Mouse (Mus musculus) right cerebral cortex, adult 2 months (tissue): ENCODE results near the gene Dnah7b.
"Not testable (repeated sequence)": the region's sequence is repeated elsewhere in the genome, so short reads cannot be mapped to it uniquely, and the experiment has no call there.

ENCODE experiments used
- DNase-seq, 2 experiments: peaks; one replicate each; pipeline ENCODE4 v3.0.0; 2021 to 2022; ENCODE audit warnings: low spot score in 2 of 2

The Dnah7b gene

GRCm38 (mm10) chr1:46066015-46066414 lies at the start of gene Dnah7b:
Gene Dnah7b (plus strand): TSS chr1:46066315.
- no peak for DNase-seq

GRCm38 (mm10) chr1:46018382-46018977 lies 47.6 kb upstream of the Dnah7b start:
- peak; percentile 51 to 52 for DNase-seq

- DNase-seq = peak; percentile 51 to 81
These were observed 43.9 kb upstream of the Dnah7b start for GRCm38 (mm10) chr1:46022262-46022661.

- no peak for DNase-seq
These were observed 34.0 kb upstream of the Dnah7b start for GRCm38 (mm10) chr1:46031993-46032555.

- no peak for DNase-seq
These were observed 17.9 kb upstream of the Dnah7b start for GRCm38 (mm10) chr1:46048188-46048587.

- DNase-seq = peak; percentile 17 to 42
These were observed 553 bp downstream of the Dnah7b start for GRCm38 (mm10) chr1:46066484-46067251.

- not testable (repeated sequence) for DNase-seq
These were observed 2.7 kb downstream of the Dnah7b start for GRCm38 (mm10) chr1:46068787-46069186.

GRCm38 (mm10) chr1:46077891-46078290 lies 11.8 kb downstream of the Dnah7b start:
- DNase-seq = no peak

GRCm38 (mm10) chr1:46100484-46100883 lies 34.4 kb downstream of the Dnah7b start:
- DNase-seq = no peak

- DNase-seq = not testable (repeated sequence)
These were observed 46.5 kb downstream of the Dnah7b start for GRCm38 (mm10) chr1:46112606-46113005.

GRCm38 (mm10) chr1:46117179-46117578 lies 51.1 kb downstream of the Dnah7b start:
- not testable (repeated sequence) for DNase-seq

- DNase-seq = no peak
These were observed 61.9 kb downstream of the Dnah7b start for GRCm38 (mm10) chr1:46128058-46128457.

- not testable (repeated sequence) for DNase-seq
These were observed 130.7 kb downstream of the Dnah7b start for GRCm38 (mm10) chr1:46196835-46197234.

- peak; percentile 8 to 10 for DNase-seq
These were observed 135.1 kb downstream of the Dnah7b start for GRCm38 (mm10) chr1:46201169-46201568.

GRCm38 (mm10) chr1:46210014-46210588 lies 144.0 kb downstream of the Dnah7b start:
- not testable (repeated sequence) for DNase-seq

GRCm38 (mm10) chr1:46222704-46223103 lies 156.6 kb downstream of the Dnah7b start:
- DNase-seq = not testable (repeated sequence)

GRCm38 (mm10) chr1:46226136-46226535 lies 160.0 kb downstream of the Dnah7b start:
- DNase-seq = not testable (repeated sequence)

- DNase-seq = not testable (repeated sequence)
These were observed 202.7 kb downstream of the Dnah7b start for GRCm38 (mm10) chr1:46268841-46269240.

GRCm38 (mm10) chr1:46271927-46272326 lies 205.8 kb downstream of the Dnah7b start:
- no peak for DNase-seq

- not testable (repeated sequence) for DNase-seq
These were observed 212.2 kb downstream of the Dnah7b start for GRCm38 (mm10) chr1:46278057-46278910.

- DNase-seq = not testable (repeated sequence)
These were observed 212.9 kb downstream of the Dnah7b start for GRCm38 (mm10) chr1:46278911-46279565.
